Mouse (Mus musculus) midbrain, postnatal 0 days (tissue): Measurements from ENCODE around the gene Ccdc43. TPM values are rescaled to one million over a fixed set of nuclear protein-coding genes. Genes with fewer than 3 reads are reported as not detected.
A peak's percentile ranks its signal among the peaks of the same experiment; 100 is the strongest.

ENCODE experiments used
- ATAC-seq: fragments of 200-750 bp; cut with Nextera tagmentation; 2 replicates; pipeline ENCODE4 v1.8.0; 2017; ENCODE audit warnings: moderate number of reproducible peaks, mild to moderate bottlenecking, moderate TSS enrichment, moderate library complexity; ENCODE audit not compliant: low FRiP score
- DNase-seq: peaks from one replicate; pipeline ENCODE4 v3.0.0-alpha.2; 2015; ENCODE audit warnings: low spot score
- H3K27ac ChIP-seq: fragments of 300-500 bp; sonication (generic); 2 replicates; pipeline ENCODE4 v1.5.1; 2014; ENCODE audit warnings: low read depth, mild to moderate bottlenecking, low read length, mixed read lengths
- H3K27me3 ChIP-seq: fragments of 300-500 bp; sonication (generic); 2 replicates; pipeline ENCODE4 v1.6.1; 2014; ENCODE audit warnings: low read length, control low read depth, mixed read lengths; ENCODE audit not compliant: insufficient read depth
- H3K36me3 ChIP-seq: fragments of 300-500 bp; sonication (generic); 2 replicates; pipeline ENCODE4 v1.6.1; 2014; ENCODE audit warnings: low read length, control low read depth, mixed read lengths; ENCODE audit not compliant: insufficient read depth
- H3K4me1 ChIP-seq: fragments of 300-500 bp; sonication (generic); 2 replicates; pipeline ENCODE4 v1.6.1; 2014; ENCODE audit warnings: mild to moderate bottlenecking, control low read depth, antibody characterized with exemption, low read length, mixed read lengths; ENCODE audit not compliant: insufficient read depth
- H3K4me2 ChIP-seq: fragments of 300-500 bp; sonication (generic); 2 replicates; pipeline ENCODE4 v1.6.1; 2014; ENCODE audit warnings: low read depth, mild to moderate bottlenecking, low read length, mixed read lengths; ENCODE audit not compliant: poor library complexity, severe bottlenecking
- H3K4me3 ChIP-seq: fragments of 300-500 bp; sonication (generic); 2 replicates; pipeline ENCODE4 v1.5.1; 2014; ENCODE audit warnings: low read depth, mild to moderate bottlenecking, low read length, moderate library complexity
- H3K9ac ChIP-seq: fragments of 300-500 bp; sonication (generic); replicated peaks from 2 replicates; pipeline ENCODE4 v1.6.1; 2014; ENCODE audit warnings: mild to moderate bottlenecking, low read length, moderate library complexity, mixed read lengths; ENCODE audit not compliant: poor library complexity, severe bottlenecking
- H3K9me3 ChIP-seq: fragments of 300-500 bp; sonication (generic); 2 replicates; pipeline ENCODE4 v1.6.1; 2016; ENCODE audit warnings: low read length, control low read depth
- CTCF ChIP-seq: IDR thresholded peaks from 2 replicates; pipeline ENCODE4 v1.5.1; 2016; ENCODE audit warnings: antibody characterized with exemption, mild to moderate bottlenecking
- WGBS: fragments of 180-500 bp; shearing (Covaris S2); extraction: QIAGEN DNeasy Blood & Tissue Kit; methylation state at CpG from one replicate; pipeline ENCODE4 v1.1.7; 2014; 5-methylcytosine and 5-hydroxymethylcytosine counted together
- polyA plus RNA-seq: library from polyadenylated mRNA; unstranded; fragments of >200 nt; fragmentation: Nextera tagmentation; extraction: Ambion mirVana; gene quantifications from 2 replicates; pipeline ENCODE4 v1.2.1, GENCODE M21; 2015
- total RNA-seq: library from RNA; depleted of rRNA; stranded (reverse); fragments of >200 nt; gene quantifications from 2 replicates; pipeline ENCODE4 v1.2.3, GENCODE M21; 2014

The Ccdc43 gene
- total and polyA plus RNA-seq, 2 experiments from 2014 or later = 23.9 to 35.1 TPM

DNA sequence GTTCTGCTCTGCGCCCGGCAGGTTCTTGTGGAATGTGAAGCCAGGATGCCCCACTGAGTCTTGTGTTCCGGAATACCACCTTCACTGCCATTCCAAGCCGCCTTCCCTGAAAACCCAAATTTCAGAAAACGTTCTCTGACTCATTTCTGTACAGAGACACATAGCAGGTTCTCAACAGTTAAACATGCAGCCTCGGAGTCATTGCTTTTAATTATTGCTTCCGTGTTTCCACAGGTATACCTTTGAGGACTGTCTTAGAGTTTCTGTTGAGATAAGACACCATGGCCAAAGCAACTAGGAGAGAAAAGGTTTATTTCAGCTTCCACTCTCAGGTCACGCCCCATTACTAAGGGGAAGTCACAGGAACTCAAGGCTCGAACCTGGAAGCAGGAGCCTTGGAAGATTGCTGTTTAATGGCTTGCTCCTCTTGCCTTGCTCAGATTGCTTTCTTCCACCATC lies 465 bp upstream of the Ccdc43 start:
- TF ChIP-seq CTCF = peak; percentile 12; the same call in 1 of the 2 replicates
- H3K4me3 ChIP-seq = peak overlapping the region; percentile 80
- peak overlapping the region; percentile 88 for H3K4me2 ChIP-seq
- H3K27ac ChIP-seq = peak overlapping the region; percentile 83
- H3K9me3 ChIP-seq = no peaks in the 10 kb centered on the region
- ATAC-seq = no peak
- no peaks in the 10 kb centered on the region for H3K36me3 ChIP-seq
- 17% methylated on average over 9 of the region's 9 CpGs for WGBS
- no peaks in the 10 kb centered on the region for H3K27me3 ChIP-seq
- peak overlapping the region; percentile 91 for H3K9ac ChIP-seq
- no peaks in the 10 kb centered on the region; the same call in 1 of the 2 replicates for H3K4me1 ChIP-seq
- no peak for DNase-seq

- no peaks in the 10 kb centered on the region for H3K27me3 ChIP-seq
- no peaks in the 10 kb centered on the region; the same call in 1 of the 2 replicates for H3K4me1 ChIP-seq
- H3K4me2 ChIP-seq = no peak overlapping the region
- no peak overlapping the region for H3K4me3 ChIP-seq
- H3K27ac ChIP-seq = no peak overlapping the region
- H3K9me3 ChIP-seq = no peaks in the 10 kb centered on the region
- WGBS = 95% methylated on average over 7 of the region's 7 CpGs
- no peak overlapping the region for H3K9ac ChIP-seq
- no peaks in the 10 kb centered on the region for H3K36me3 ChIP-seq
- ATAC-seq = no peak
- DNase-seq = no peak
- no peak for TF ChIP-seq CTCF
These were observed 2.3 kb downstream of the Ccdc43 start for GRCm38 (mm10) chr11:102695289-102695688.

DNA sequence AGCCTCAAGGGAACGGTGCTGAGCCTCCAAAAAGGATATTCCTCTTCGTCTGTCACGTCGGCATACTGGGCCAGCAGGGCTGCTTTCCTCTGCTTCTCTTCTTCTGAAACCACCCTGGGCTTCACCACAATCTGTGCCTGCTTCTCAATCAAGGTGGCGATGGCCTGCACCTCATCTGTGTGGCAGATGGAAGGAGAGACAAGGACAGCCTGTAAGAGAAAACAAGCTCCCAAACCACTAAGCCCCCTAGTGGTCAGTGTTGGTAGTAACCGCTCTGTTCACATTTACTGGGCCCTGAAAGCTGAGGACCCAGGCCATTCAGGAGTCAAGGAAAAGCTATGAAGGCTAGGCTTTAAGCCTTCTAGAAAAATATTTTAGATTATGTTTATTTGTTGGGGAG lies 7.4 kb downstream of the Ccdc43 start:
- ATAC-seq (no peak), DNase-seq (peak; percentile 81)
- no peak overlapping the region for H3K4me2 ChIP-seq
- H3K36me3 ChIP-seq = peaks cover 11% of the 10 kb centered on the region; the same call in 1 of the 2 replicates
- no peaks in the 10 kb centered on the region for H3K4me1 ChIP-seq
- H3K27me3 ChIP-seq = no peaks in the 10 kb centered on the region
- peak; percentile 87 for TF ChIP-seq CTCF
- WGBS = 70% methylated on average over 6 of the region's 6 CpGs
- no peaks in the 10 kb centered on the region for H3K9me3 ChIP-seq
- no peak overlapping the region for H3K9ac ChIP-seq
- H3K4me3 ChIP-seq = no peak overlapping the region
- no peak overlapping the region for H3K27ac ChIP-seq

DNA sequence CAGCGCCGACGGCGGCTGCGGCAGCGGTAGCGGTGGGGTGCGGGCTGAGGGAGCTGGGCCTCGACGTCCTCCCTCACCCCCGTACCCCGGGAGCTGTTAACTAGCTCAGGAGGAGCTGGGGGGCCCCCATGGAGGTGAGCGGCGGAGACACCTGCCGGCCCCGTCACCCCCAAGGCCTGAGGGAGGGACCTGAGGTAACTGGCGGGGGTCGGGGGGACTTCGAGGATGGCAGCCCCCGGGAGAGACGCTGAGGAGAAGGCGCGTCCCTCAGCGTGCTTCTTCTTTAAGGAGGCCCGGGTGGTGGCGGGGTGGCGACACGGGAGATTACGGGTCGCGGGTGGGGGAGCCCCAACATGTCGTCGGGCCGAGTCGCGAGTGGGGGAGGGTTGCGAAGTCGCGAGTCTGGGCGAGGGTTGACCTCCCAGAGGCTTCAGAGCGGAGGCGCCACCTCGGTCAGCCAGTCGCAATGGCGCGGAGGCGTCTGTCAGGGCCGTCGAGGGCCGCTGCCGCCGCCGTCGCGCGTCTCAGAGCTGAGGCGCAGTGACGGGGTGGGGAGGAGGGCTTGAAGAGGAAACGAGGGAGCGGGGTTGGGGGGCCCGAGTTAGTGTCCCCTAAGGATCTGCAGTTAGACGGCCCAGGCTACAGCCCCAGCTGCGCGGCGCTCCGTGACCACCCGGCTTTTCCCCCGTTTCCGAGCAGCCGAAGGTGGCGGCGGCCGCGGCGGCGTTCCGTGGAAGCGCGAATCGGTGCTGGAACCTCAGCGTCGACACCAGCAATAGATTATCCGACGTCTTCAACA lies 31.7 kb downstream of the Ccdc43 start:
- no peak overlapping the region for H3K27ac ChIP-seq
- peaks cover 16% of the 10 kb centered on the region for H3K27me3 ChIP-seq
- no peaks in the 10 kb centered on the region for H3K9me3 ChIP-seq
- ATAC-seq (no peak), DNase-seq (no peak)
- WGBS = 47% methylated on average over 77 of the region's 84 CpGs
- no peak for TF ChIP-seq CTCF
- H3K4me3 ChIP-seq = 0 out of 2 replicates have a peak overlapping the region, but pooled peaks have one; percentile 5
- no peak overlapping the region for H3K4me2 ChIP-seq
- no peaks in the 10 kb centered on the region for H3K4me1 ChIP-seq
- H3K9ac ChIP-seq = no peak overlapping the region
- no peaks in the 10 kb centered on the region for H3K36me3 ChIP-seq

DNA sequence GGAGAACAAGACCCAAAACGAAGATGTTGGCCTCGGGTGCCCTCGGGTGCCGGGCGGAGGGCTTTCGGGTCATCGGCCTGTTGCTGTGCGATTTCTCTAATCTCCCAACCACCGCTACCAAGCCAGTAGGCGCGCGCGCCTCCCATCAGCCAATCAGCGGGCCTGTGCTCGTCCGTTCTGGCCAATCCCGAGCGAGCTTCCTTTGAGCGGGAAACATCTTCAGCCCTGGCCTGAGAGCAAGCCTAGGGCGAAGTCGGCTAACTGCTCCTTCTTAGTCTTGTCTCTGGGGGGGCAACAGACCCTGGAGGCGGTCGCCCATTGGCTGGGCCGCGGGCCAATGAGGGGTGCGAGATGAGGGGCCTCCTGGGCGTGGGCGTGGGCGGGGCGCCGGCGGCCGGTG lies 32.4 kb downstream of the Ccdc43 start:
- Histone ChIP-seq H3K27ac (no peak overlapping the region), H3K4me3 (no peak overlapping the region), H3K4me1 (no peaks in the 10 kb centered on the region), H3K36me3 (no peaks in the 10 kb centered on the region), H3K27me3 (peaks cover 16% of the 10 kb centered on the region), H3K9ac (no peak overlapping the region), H3K9me3 (no peaks in the 10 kb centered on the region), H3K4me2 (no peak overlapping the region)
- 62% methylated on average over 33 of the region's 33 CpGs for WGBS
- no peak for DNase-seq
- no peak for TF ChIP-seq CTCF
- no peak for ATAC-seq

GRCm38 (mm10) chr11:102663416-102663815 lies 34.2 kb downstream of the Ccdc43 start, which contains the start of gene Meioc:
Gene Meioc (plus strand): TSS chr11:102663716.
- WGBS = 83% methylated on average over 3 of the region's 3 CpGs
- no peak for TF ChIP-seq CTCF
- ATAC-seq = no peak

More at GRCm38 (mm10) chr11:102663416-102663815, 34.2 kb downstream of the Ccdc43 start, which contains the start of gene Meioc:
- Histone ChIP-seq H3K4me3 (no peak within 1 kb of the TSS), H3K27me3 (peaks cover 16% of the 10 kb centered on the region), H3K36me3 (no peaks in the 10 kb centered on the region), H3K27ac (no peak within 1 kb of the TSS), H3K9me3 (no peaks in the 10 kb centered on the region), H3K4me2 (no peak within 1 kb of the TSS), H3K4me1 (no peaks in the 10 kb centered on the region), H3K9ac (no peak within 1 kb of the TSS)
- DNase-seq = no peak
